Mouse (Mus musculus) E14TG2a.4 (cell line): ENCODE results near the gene Nhlrc4.

Experiments used
- H3K27me3 ChIP-seq: 2 replicates; pipeline ENCODE4 v1.6.1; 2014; ENCODE audit warnings: low read length, control low read depth; ENCODE audit not compliant: insufficient read depth
- H3K36me3 ChIP-seq: 2 replicates; pipeline ENCODE4 v1.6.1; 2014; ENCODE audit warnings: low read length, control low read depth; ENCODE audit not compliant: insufficient read depth
- H3K4me1 ChIP-seq: replicated peaks from 2 replicates; pipeline ENCODE4 v1.6.1; 2014; ENCODE audit warnings: low read depth, low read length, control low read depth
- H3K4me3 ChIP-seq: replicated peaks from 2 replicates; pipeline ENCODE4 v1.5.1; 2014; ENCODE audit warnings: mild to moderate bottlenecking, low read length
- H3K9me3 ChIP-seq: 2 replicates; pipeline ENCODE4 v1.6.1; 2014; ENCODE audit warnings: low read length, control low read depth
- CTCF ChIP-seq: conservative IDR thresholded peaks from 2 replicates; pipeline ENCODE4 v1.5.1; 2014; ENCODE audit warnings: low read length
- NANOG ChIP-seq: IDR thresholded peaks from 2 replicates; pipeline ENCODE4 v1.6.1; 2014; ENCODE audit warnings: borderline replicate concordance, low read length, mixed read lengths
- POU5F1 ChIP-seq: IDR thresholded peaks from 2 replicates; pipeline ENCODE4 v1.6.1; 2014; ENCODE audit warnings: low read length, borderline replicate concordance

Gene Nhlrc4

GRCm38 (mm10) chr17:25980854-25981253 is 36.1 kb upstream of the Nhlrc4 start:
- no peak overlapping the region for H3K4me3 ChIP-seq
- H3K27me3 ChIP-seq, result no peaks in the 10 kb centered on the region
- no peaks in the 10 kb centered on the region for H3K9me3 ChIP-seq
- peaks cover 16% of the 10 kb centered on the region; the same call in 1 of the 2 replicates for H3K36me3 ChIP-seq
- no peak for TF ChIP-seq NANOG
- no peak for TF ChIP-seq POU5F1
- no peak for TF ChIP-seq CTCF
- H3K4me1 ChIP-seq, result peaks cover 48% of the 10 kb centered on the region

GRCm38 (mm10) chr17:25979829-25980738 is 35.3 kb upstream of the Nhlrc4 start:
- TF ChIP-seq NANOG (no peak), POU5F1 (no peak), CTCF (no peak)
- Histone ChIP-seq H3K4me1 (peaks cover 47% of the 10 kb centered on the region), H3K4me3 (no peak overlapping the region), H3K27me3 (no peaks in the 10 kb centered on the region), H3K9me3 (no peaks in the 10 kb centered on the region), H3K36me3 (peaks cover 16% of the 10 kb centered on the region; the same call in 1 of the 2 replicates)

GRCm38 (mm10) chr17:25970954-25971707 is 26.4 kb upstream of the Nhlrc4 start:
- Histone ChIP-seq H3K4me3 (no peak overlapping the region), H3K9me3 (no peaks in the 10 kb centered on the region), H3K27me3 (no peaks in the 10 kb centered on the region), H3K36me3 (peaks cover 3% of the 10 kb centered on the region; the same call in 1 of the 2 replicates), H3K4me1 (peaks cover 12% of the 10 kb centered on the region)
- TF ChIP-seq CTCF, result no peak

- Histone ChIP-seq H3K4me3 (no peak overlapping the region), H3K9me3 (no peaks in the 10 kb centered on the region), H3K27me3 (no peaks in the 10 kb centered on the region), H3K36me3 (peaks cover 3% of the 10 kb centered on the region; the same call in 1 of the 2 replicates), H3K4me1 (peaks cover 12% of the 10 kb centered on the region)
- TF ChIP-seq POU5F1 (no peak), CTCF (no peak), NANOG (no peak)
Observed at GRCm38 (mm10) chr17:25970448-25970847, 25.7 kb upstream of the Nhlrc4 start.

- no peaks in the 10 kb centered on the region for H3K27me3 ChIP-seq
- peaks cover 24% of the 10 kb centered on the region for H3K36me3 ChIP-seq
- no peak overlapping the region for H3K4me3 ChIP-seq
- H3K4me1 ChIP-seq, result peaks cover 24% of the 10 kb centered on the region
- no peaks in the 10 kb centered on the region for H3K9me3 ChIP-seq
- TF ChIP-seq POU5F1 (no peak), CTCF (no peak), NANOG (no peak)
Observed at GRCm38 (mm10) chr17:25968176-25968575, 23.4 kb upstream of the Nhlrc4 start.

- H3K4me1 ChIP-seq, result peaks cover 23% of the 10 kb centered on the region
- no peak overlapping the region for H3K4me3 ChIP-seq
- no peaks in the 10 kb centered on the region for H3K27me3 ChIP-seq
- no peak for TF ChIP-seq NANOG
- TF ChIP-seq POU5F1, result no peak
- TF ChIP-seq CTCF, result no peak
- peaks cover 28% of the 10 kb centered on the region for H3K36me3 ChIP-seq
- H3K9me3 ChIP-seq, result no peaks in the 10 kb centered on the region
Observed at GRCm38 (mm10) chr17:25967652-25968051, 22.9 kb upstream of the Nhlrc4 start.

- Histone ChIP-seq H3K27me3 (no peaks in the 10 kb centered on the region), H3K4me3 (no peak overlapping the region), H3K9me3 (no peaks in the 10 kb centered on the region), H3K4me1 (peaks cover 44% of the 10 kb centered on the region), H3K36me3 (peaks cover 51% of the 10 kb centered on the region)
- TF ChIP-seq CTCF, result no peak
Observed at GRCm38 (mm10) chr17:25964271-25964670, 19.5 kb upstream of the Nhlrc4 start.

GRCm38 (mm10) chr17:25962413-25962905 is 17.7 kb upstream of the Nhlrc4 start:
- Histone ChIP-seq H3K27me3 (no peaks in the 10 kb centered on the region), H3K4me3 (no peak overlapping the region), H3K4me1 (peaks cover 40% of the 10 kb centered on the region), H3K36me3 (peaks cover 59% of the 10 kb centered on the region), H3K9me3 (no peaks in the 10 kb centered on the region)
- TF ChIP-seq NANOG, result no peak
- TF ChIP-seq CTCF, result no peak
- TF ChIP-seq POU5F1, result no peak
